Mouse (Mus musculus): ENCODE measurements around the gene Cct4.

DNA sequence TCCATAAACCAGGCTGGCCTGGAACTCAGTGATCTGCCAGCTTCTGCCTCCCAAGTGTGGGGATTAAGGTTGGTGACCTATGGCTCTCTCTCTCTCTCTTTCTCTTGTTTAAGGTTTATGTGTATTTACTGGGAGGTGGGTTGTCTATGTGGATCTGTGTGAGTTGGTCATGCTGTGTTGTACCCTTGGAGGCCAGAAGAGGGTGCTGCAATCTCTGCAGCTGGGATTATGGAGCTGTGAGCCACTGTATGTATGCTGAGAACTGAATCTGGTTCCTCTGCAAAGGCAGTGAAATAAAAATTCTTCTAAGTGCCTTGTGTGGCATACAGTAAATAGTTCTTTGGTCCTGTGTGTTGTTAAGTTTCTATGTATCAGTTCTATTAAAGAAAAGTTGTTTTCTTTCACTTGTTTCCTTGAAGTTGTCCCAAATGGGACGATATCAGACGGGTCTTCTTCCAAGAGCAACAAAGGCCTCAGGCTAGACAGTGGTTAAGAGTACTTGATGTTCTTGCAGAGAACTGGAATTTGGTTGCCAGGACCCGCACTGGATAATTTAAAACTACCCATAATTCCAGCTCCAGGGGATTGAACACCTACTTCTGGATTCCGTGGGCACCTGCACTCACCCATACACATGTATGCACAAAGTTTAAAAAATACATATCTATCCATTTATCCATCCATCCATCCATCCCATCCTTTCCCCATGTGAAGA is 23.4 kb downstream of the Cct4 start:
- TF ChIP-seq POLR2A (IDR thresholded peaks at IDR 0.05; ENCODE audit: borderline replicate concordance, low read depth, low read length): no peak
- TF ChIP-seq CTCF (IDR thresholded peaks at IDR 0.05; ENCODE audit: low read depth, low read length): no peak
